Mouse (Mus musculus) forebrain, embryonic 16.5 days (tissue): ENCODE results near the gene Slc4a4. TPM values are rescaled to one million over a fixed set of nuclear protein-coding genes. Genes with fewer than 3 reads are reported as not detected.

Source experiments
- ATAC-seq: fragments of 200-750 bp; cut with Nextera tagmentation; 2 replicates; pipeline ENCODE4 v1.8.0; 2017; ENCODE audit warnings: mild to moderate bottlenecking, moderate library complexity
- H3K27ac ChIP-seq: fragments of 300-500 bp; sonication (generic); 2 replicates; pipeline ENCODE4 v1.5.1; 2014; ENCODE audit warnings: low read length, control low read depth
- H3K27me3 ChIP-seq: fragments of 300-500 bp; sonication (generic); replicated peaks from 2 replicates; pipeline ENCODE4 v1.6.1; 2014; ENCODE audit warnings: low read length; ENCODE audit not compliant: control insufficient read depth, insufficient read depth
- H3K36me3 ChIP-seq: fragments of 300-500 bp; sonication (generic); 2 replicates; pipeline ENCODE4 v1.6.1; 2014; ENCODE audit not compliant: control insufficient read depth, insufficient read depth
- H3K4me1 ChIP-seq: fragments of 300-500 bp; sonication (generic); replicated peaks from 2 replicates; pipeline ENCODE4 v1.6.1; 2014; ENCODE audit warnings: low read length; ENCODE audit not compliant: control insufficient read depth, insufficient read depth
- H3K4me2 ChIP-seq: fragments of 300-500 bp; sonication (generic); 2 replicates; pipeline ENCODE4 v1.6.1; 2014; ENCODE audit warnings: mild to moderate bottlenecking, low read length, control low read depth
- H3K4me3 ChIP-seq: fragments of 300-500 bp; sonication (generic); replicated peaks from 2 replicates; pipeline ENCODE4 v1.5.1; 2014; ENCODE audit warnings: mild to moderate bottlenecking, low read length, control low read depth
- H3K9ac ChIP-seq: fragments of 300-500 bp; sonication (generic); replicated peaks from 2 replicates; pipeline ENCODE4 v1.6.1; 2014; ENCODE audit warnings: low read depth, low read length, control low read depth
- H3K9me3 ChIP-seq: fragments of 300-500 bp; sonication (generic); 2 replicates; pipeline ENCODE4 v1.6.1; 2016; ENCODE audit warnings: low read length; ENCODE audit not compliant: control insufficient read depth
- WGBS: fragments of 180-500 bp; shearing (Covaris S2); extraction: QIAGEN DNeasy Blood & Tissue Kit; methylation state at CpG from one replicate; pipeline ENCODE4 v1.1.7; 2014; 5-methylcytosine and 5-hydroxymethylcytosine counted together
- polyA plus RNA-seq: library from polyadenylated mRNA; unstranded; fragments of >200 nt; fragmentation: Nextera tagmentation; extraction: Ambion mirVana; gene quantifications from 2 replicates; pipeline ENCODE4 v1.2.1, GENCODE M21; 2015

Slc4a4 gene
- polyA plus RNA-seq, 1 experiment from 2014 or later, result 3.8 TPM

- no peaks in the 10 kb centered on the region for H3K9me3 ChIP-seq
- WGBS, result 86% methylated on average over 8 of the region's 8 CpGs
- no peak overlapping the region for H3K4me2 ChIP-seq
- H3K9ac ChIP-seq, result no peak overlapping the region
- H3K27ac ChIP-seq, result no peak overlapping the region
- H3K36me3 ChIP-seq, result no peaks in the 10 kb centered on the region
- H3K27me3 ChIP-seq, result no peaks in the 10 kb centered on the region
- H3K4me1 ChIP-seq, result no peaks in the 10 kb centered on the region
- H3K4me3 ChIP-seq, result no peak overlapping the region
- no peak for ATAC-seq
Measured at GRCm38 (mm10) chr5:89218222-89218621, 331.6 kb downstream of the Slc4a4 start.

GRCm38 (mm10) chr5:89218709-89219108 lies 332.1 kb downstream of the Slc4a4 start:
- ATAC-seq, result no peak
- Histone ChIP-seq H3K27me3 (no peaks in the 10 kb centered on the region), H3K9ac (no peak overlapping the region), H3K9me3 (no peaks in the 10 kb centered on the region), H3K4me1 (no peaks in the 10 kb centered on the region), H3K27ac (no peak overlapping the region), H3K4me2 (no peak overlapping the region), H3K4me3 (no peak overlapping the region), H3K36me3 (no peaks in the 10 kb centered on the region)
- 80% methylated on average over 6 of the region's 6 CpGs for WGBS

- Histone ChIP-seq H3K9me3 (no peaks in the 10 kb centered on the region), H3K4me2 (no peak overlapping the region), H3K27me3 (no peaks in the 10 kb centered on the region), H3K4me3 (no peak overlapping the region), H3K27ac (no peak overlapping the region), H3K9ac (no peak overlapping the region), H3K36me3 (no peaks in the 10 kb centered on the region), H3K4me1 (peaks cover 2% of the 10 kb centered on the region; the same call in 1 of the 2 replicates)
- ATAC-seq, result peak; percentile 83
- 39% methylated on average over 1 of the region's 1 CpGs for WGBS
Measured at GRCm38 (mm10) chr5:89221658-89222057, 335.0 kb downstream of the Slc4a4 start.

- no peaks in the 10 kb centered on the region for H3K9me3 ChIP-seq
- H3K36me3 ChIP-seq, result no peaks in the 10 kb centered on the region
- ATAC-seq, result peak; percentile 15; the same call in 1 of the 2 replicates
- no peak overlapping the region for H3K27ac ChIP-seq
- H3K9ac ChIP-seq, result no peak overlapping the region
- H3K4me2 ChIP-seq, result no peak overlapping the region
- WGBS, result 49% methylated on average over 10 of the region's 10 CpGs
- H3K4me3 ChIP-seq, result no peak overlapping the region
- H3K27me3 ChIP-seq, result no peaks in the 10 kb centered on the region
- H3K4me1 ChIP-seq, result peaks cover 2% of the 10 kb centered on the region; the same call in 1 of the 2 replicates
Measured at GRCm38 (mm10) chr5:89223061-89223740, 336.6 kb downstream of the Slc4a4 start.

GRCm38 (mm10) chr5:89223744-89224368 lies 337.2 kb downstream of the Slc4a4 start:
- Histone ChIP-seq H3K4me3 (no peak overlapping the region), H3K4me1 (peaks cover 2% of the 10 kb centered on the region; the same call in 1 of the 2 replicates), H3K9me3 (no peaks in the 10 kb centered on the region), H3K4me2 (no peak overlapping the region), H3K27ac (no peak overlapping the region), H3K36me3 (no peaks in the 10 kb centered on the region), H3K27me3 (no peaks in the 10 kb centered on the region), H3K9ac (no peak overlapping the region)
- WGBS, result 26% methylated on average over 9 of the region's 9 CpGs
- ATAC-seq, result no peak

GRCm38 (mm10) chr5:89227948-89228347 lies 341.3 kb downstream of the Slc4a4 start:
- ATAC-seq, result no peak
- Histone ChIP-seq H3K4me2 (no peak overlapping the region), H3K36me3 (no peaks in the 10 kb centered on the region), H3K9me3 (no peaks in the 10 kb centered on the region), H3K9ac (no peak overlapping the region), H3K27me3 (no peaks in the 10 kb centered on the region), H3K27ac (no peak overlapping the region), H3K4me1 (peaks cover 2% of the 10 kb centered on the region; the same call in 1 of the 2 replicates), H3K4me3 (no peak overlapping the region)
- WGBS, result 84% methylated on average over 2 of the region's 2 CpGs

GRCm38 (mm10) chr5:89229606-89230005 lies 343.0 kb downstream of the Slc4a4 start:
- Histone ChIP-seq H3K4me3 (no peak overlapping the region), H3K27ac (no peak overlapping the region), H3K36me3 (no peaks in the 10 kb centered on the region), H3K9ac (no peak overlapping the region), H3K4me2 (no peak overlapping the region), H3K27me3 (no peaks in the 10 kb centered on the region), H3K4me1 (no peaks in the 10 kb centered on the region), H3K9me3 (no peaks in the 10 kb centered on the region)
- ATAC-seq, result no peak
- WGBS, result 91% methylated on average over 5 of the region's 5 CpGs

GRCm38 (mm10) chr5:89232313-89232712 lies 345.7 kb downstream of the Slc4a4 start:
- ATAC-seq, result no peak
- H3K36me3 ChIP-seq, result no peaks in the 10 kb centered on the region
- H3K9me3 ChIP-seq, result no peaks in the 10 kb centered on the region
- no peaks in the 10 kb centered on the region for H3K27me3 ChIP-seq
- no peak overlapping the region for H3K4me3 ChIP-seq
- 91% methylated on average over 7 of the region's 7 CpGs for WGBS
- H3K9ac ChIP-seq, result no peak overlapping the region
- H3K4me1 ChIP-seq, result no peaks in the 10 kb centered on the region
- no peak overlapping the region for H3K4me2 ChIP-seq
- no peak overlapping the region for H3K27ac ChIP-seq

GRCm38 (mm10) chr5:89251806-89252205 lies 365.2 kb downstream of the Slc4a4 start:
- Histone ChIP-seq H3K4me2 (no peak overlapping the region), H3K4me3 (no peak overlapping the region), H3K27ac (no peak overlapping the region), H3K9me3 (no peaks in the 10 kb centered on the region), H3K9ac (no peak overlapping the region), H3K27me3 (no peaks in the 10 kb centered on the region), H3K36me3 (no peaks in the 10 kb centered on the region), H3K4me1 (no peaks in the 10 kb centered on the region)
- ATAC-seq, result no peak
- 88% methylated on average over 5 of the region's 5 CpGs for WGBS
